Mouse (Mus musculus) adipocyte (in vitro differentiated cells): ENCODE data around the gene Wfdc3.
"Not testable (repeated sequence)": the region's sequence is repeated elsewhere in the genome, so short reads cannot be mapped to it uniquely, and the experiment has no call there.

Experiments
- DNase-seq: peaks from one replicate; pipeline ENCODE4 v3.0.0-alpha.2; 2016; ENCODE audit warnings: low spot score

Gene Wfdc3

GRCm38 (mm10) chr2:164737377-164738090 is 8.2 kb downstream of the Wfdc3 start:
- DNase-seq = no peak

GRCm38 (mm10) chr2:164735446-164735845 is 10.3 kb downstream of the Wfdc3 start:
- DNase-seq = no peak

- DNase-seq = no peak
These were observed 10.9 kb downstream of the Wfdc3 start for GRCm38 (mm10) chr2:164734839-164735238.

GRCm38 (mm10) chr2:164733259-164733658 is 12.5 kb downstream of the Wfdc3 start:
- DNase-seq = no peak

DNA sequence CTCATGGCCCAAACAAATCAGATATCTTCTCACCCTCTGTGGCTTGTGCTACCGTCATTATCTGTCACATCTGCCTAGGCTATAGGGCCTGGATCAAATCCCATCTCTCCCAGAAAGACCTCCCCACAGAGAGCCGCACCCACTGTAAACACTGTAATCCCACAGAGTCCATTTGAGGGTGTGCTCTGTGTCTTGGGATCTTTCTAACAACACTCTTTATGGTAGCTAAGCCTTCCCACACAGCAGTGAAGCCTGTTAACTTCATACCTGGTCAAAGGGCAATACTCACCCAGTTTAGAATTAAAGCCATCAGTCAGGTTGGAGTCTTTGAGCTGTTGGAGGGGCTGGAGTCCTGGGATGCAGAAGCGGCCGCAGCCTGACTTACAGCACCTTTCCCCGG is 14.0 kb downstream of the Wfdc3 start:
- no peak for DNase-seq

- peak; percentile 81 for DNase-seq
These were observed 19.7 kb downstream of the Wfdc3 start for GRCm38 (mm10) chr2:164725895-164726619.

DNA sequence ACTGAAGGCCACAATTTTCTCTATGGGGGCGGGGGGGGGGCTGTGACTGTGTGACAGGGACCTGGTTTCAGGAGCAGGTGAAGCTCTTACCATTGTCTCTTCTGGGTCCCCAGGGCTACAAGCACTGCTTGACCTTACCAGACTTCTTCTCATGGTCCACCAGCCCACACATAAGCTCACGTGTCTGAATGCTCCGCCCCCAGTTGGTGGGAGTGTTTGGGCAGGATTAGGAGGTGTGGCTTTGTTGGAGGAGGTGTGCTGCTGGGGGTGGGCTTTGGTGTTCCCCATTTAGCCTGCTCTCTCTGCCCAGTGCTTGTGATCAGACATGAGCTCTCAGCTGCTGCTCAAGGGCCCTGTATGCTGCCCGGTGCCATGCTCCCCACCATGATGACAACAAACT is 22.5 kb downstream of the Wfdc3 start:
- no peak for DNase-seq

- not testable (repeated sequence) for DNase-seq
These were observed 29.4 kb downstream of the Wfdc3 start for GRCm38 (mm10) chr2:164716194-164716786.

DNA sequence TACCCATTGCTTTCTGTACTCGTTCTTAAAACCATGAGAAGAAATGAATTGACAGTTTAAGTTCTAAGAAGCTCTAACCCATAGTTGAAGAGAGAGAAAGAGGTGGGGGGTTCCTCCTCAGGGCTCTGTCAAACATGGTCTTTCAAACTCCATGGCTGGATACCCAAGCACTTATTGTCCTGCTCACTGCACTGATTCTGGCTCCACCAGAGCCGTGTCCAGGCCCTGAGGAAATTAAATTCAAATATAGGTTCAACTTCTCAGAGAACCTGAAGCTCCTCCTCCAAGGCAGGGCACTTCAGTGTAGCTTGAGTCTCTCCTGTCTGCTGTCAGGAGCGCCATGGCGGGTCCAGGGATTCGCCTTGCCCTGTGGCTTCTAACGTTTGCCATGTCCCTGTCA is 30.7 kb downstream of the Wfdc3 start, which contains the start of gene Spint5:
Spint5 (plus strand) TSS at position 301 of the 400 bp plus-strand sequence.
- DNase-seq = no peak

DNA sequence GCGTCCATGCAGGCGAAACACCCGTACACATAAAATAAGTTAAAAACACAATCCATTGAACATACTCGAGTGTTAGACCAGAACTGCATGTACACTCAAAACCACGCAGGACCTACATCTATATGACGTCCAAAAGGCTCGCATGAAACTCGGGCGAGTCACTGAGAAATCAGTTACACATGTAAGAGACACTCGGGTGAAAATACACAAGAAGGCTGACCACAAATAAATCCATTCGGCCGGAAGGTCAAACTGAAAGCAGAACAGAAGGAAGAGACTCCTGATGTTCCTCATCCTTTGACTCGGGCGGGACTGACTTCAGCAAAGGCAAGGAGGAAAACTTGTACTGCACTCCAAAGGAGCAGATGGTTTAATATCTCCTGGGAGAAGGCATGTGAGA is 39.7 kb downstream of the Wfdc3 start:
- no peak for DNase-seq

- DNase-seq = no peak
These were observed 40.4 kb downstream of the Wfdc3 start for GRCm38 (mm10) chr2:164705328-164705727.

GRCm38 (mm10) chr2:164704235-164704634 is 41.5 kb downstream of the Wfdc3 start:
- no peak for DNase-seq

DNA sequence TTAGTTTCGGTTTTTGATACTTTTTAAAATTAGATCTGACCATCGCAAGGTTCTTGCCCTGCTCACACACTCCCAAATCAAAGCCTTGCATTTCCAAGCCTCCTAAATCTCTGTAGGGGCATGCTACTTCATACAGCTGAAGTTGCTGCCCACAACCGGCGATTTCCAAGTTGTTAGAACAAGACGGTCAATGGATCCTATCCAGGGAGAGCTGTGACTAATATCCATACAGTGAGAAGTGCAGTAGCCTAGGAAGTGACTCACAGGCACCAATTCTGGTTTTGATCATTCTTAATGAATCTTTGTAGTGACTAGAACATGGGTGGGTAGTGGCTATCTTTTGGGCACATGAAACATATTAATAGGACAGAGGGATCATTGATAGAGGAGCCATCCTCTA is 44.0 kb downstream of the Wfdc3 start:
- no peak for DNase-seq

GRCm38 (mm10) chr2:164700959-164701358 is 44.8 kb downstream of the Wfdc3 start:
- no peak for DNase-seq

- DNase-seq = no peak
These were observed 47.5 kb downstream of the Wfdc3 start, which contains the start of gene Spint4 for GRCm38 (mm10) chr2:164698201-164698600. Gene Spint4 (plus strand): TSS chr2:164698501.

DNA sequence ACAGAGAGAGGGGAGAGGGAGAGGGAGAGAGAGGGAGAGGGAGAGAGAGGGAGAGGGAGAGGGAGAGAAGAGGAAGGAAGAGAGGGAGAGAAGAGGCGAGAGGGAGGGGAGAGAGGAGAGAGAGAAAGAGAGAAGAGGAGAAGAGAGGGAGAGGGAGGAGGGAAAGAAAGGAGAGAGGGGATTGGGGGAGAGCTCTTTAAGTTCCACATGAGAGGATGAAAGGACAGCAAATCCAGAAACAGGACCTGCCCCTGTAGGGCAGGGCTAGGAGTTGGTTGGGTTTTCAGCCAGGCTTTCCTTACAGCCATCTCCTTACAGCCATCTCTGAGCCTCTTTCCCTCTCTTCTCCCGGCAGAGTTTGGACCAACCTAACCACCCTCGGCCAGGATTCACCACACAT is 60.9 kb downstream of the Wfdc3 start, which contains the start of gene Wfdc13:
Wfdc13 (plus strand) TSS at position 301 of the 400 bp plus-strand sequence.
- DNase-seq = no peak
